Mouse (Mus musculus): Measurements from ENCODE around the gene Epas1. TPM values are rescaled to one million over a fixed set of nuclear protein-coding genes. Genes with fewer than 3 reads are reported as not detected.

The Epas1 gene
- total RNA-seq, 2 experiments from 2014 or later: 90.7 to 91.1 TPM

- no peak for DNase-seq
Measured at GRCm38 (mm10) chr17:86791925-86792324, 38.4 kb downstream of the Epas1 start.

GRCm38 (mm10) chr17:86795773-86796172 lies 42.3 kb downstream of the Epas1 start:
- DNase-seq: no peak

GRCm38 (mm10) chr17:86797031-86797430 lies 43.5 kb downstream of the Epas1 start:
- no peak for DNase-seq

GRCm38 (mm10) chr17:86798460-86798859 lies 45.0 kb downstream of the Epas1 start:
- DNase-seq: no peak

- DNase-seq: no peak
Measured at GRCm38 (mm10) chr17:86798951-86799350, 45.5 kb downstream of the Epas1 start.

GRCm38 (mm10) chr17:86800535-86800934 lies 47.0 kb downstream of the Epas1 start:
- no peak for DNase-seq

GRCm38 (mm10) chr17:86801213-86801815 lies 47.8 kb downstream of the Epas1 start:
- no peak for DNase-seq

- DNase-seq: no peak
Measured at GRCm38 (mm10) chr17:86801876-86802275, 48.4 kb downstream of the Epas1 start.

GRCm38 (mm10) chr17:86802351-86802985 lies 49.0 kb downstream of the Epas1 start:
- DNase-seq: no peak

- DNase-seq: no peak
Measured at GRCm38 (mm10) chr17:86803147-86803546, 49.6 kb downstream of the Epas1 start.

- DNase-seq: no peak
Measured at GRCm38 (mm10) chr17:86803653-86804052, 50.2 kb downstream of the Epas1 start.

- no peak for DNase-seq
Measured at GRCm38 (mm10) chr17:86812029-86812428, 58.5 kb downstream of the Epas1 start.

GRCm38 (mm10) chr17:86814320-86814719 lies 60.8 kb downstream of the Epas1 start:
- DNase-seq: no peak

- no peak for DNase-seq
Measured at GRCm38 (mm10) chr17:86815016-86815865, 61.7 kb downstream of the Epas1 start.

GRCm38 (mm10) chr17:86822017-86822737 lies 68.7 kb downstream of the Epas1 start:
- no peak for DNase-seq

- DNase-seq: no peak
Measured at GRCm38 (mm10) chr17:86824502-86825162, 71.1 kb downstream of the Epas1 start.

GRCm38 (mm10) chr17:86825163-86825902 lies 71.8 kb downstream of the Epas1 start:
- DNase-seq: no peak

- no peak for DNase-seq
Measured at GRCm38 (mm10) chr17:86826376-86826775, 72.9 kb downstream of the Epas1 start.

GRCm38 (mm10) chr17:86827391-86828165 lies 74.1 kb downstream of the Epas1 start:
- DNase-seq: no peak

GRCm38 (mm10) chr17:86828500-86828899 lies 75.0 kb downstream of the Epas1 start:
- no peak for DNase-seq

Data from layer of hippocampus, postnatal 36 days (tissue).